Mouse (Mus musculus) megakaryocyte, embryonic 14.5 days (primary cell): ENCODE results near the gene Azin2.

ENCODE experiments used
- FLI1 ChIP-seq: IDR thresholded peaks from 2 replicates; pipeline ENCODE4 v1.6.1; 2012; ENCODE audit warnings: low read length, inconsistent platforms, mixed read lengths
- GATA1 ChIP-seq: IDR thresholded peaks from 3 replicates; pipeline ENCODE4 v1.6.1; 2012; ENCODE audit warnings: mixed read lengths, low read length, inconsistent platforms, borderline replicate concordance

- TF ChIP-seq GATA1 (no peak), FLI1 (no peak)
These were observed 777 bp downstream of the Azin2 start for GRCm38 (mm10) chr4:128961301-128962028.
